In genomic region chr1:155006539-155007486, GRCm38 (mm10) we compare ENCODE assay signal across 9 mouse cellular contexts.
DNase-seq lines count a peak whose midpoint lies in the region; ATAC-seq and TF ChIP-seq lines count a peak whose summit lies in the region.
"Had no signal": no experiment of that assay in that cellular context is flagged by ENCODE, and none has a peak within 500 bp of the region (broad histone marks: within the 10 kb centered on the region; RNA-seq: fewer than 3 reads in every experiment).

No protein-coding gene starts in this region.

- no peaks in the 10 kb centered on the region for H3K27me3 ChIP-seq in ES-Bruce4 (ENCODE audit: control insufficient read depth, insufficient read depth, low read length, poor library complexity, severe bottlenecking)
- no peaks in the 10 kb centered on the region for H3K27me3 ChIP-seq in forebrain, embryonic 14.5 days (replicated peaks; ENCODE audit: control insufficient read depth, insufficient read depth, low read length)
- H3K27me3 ChIP-seq in lung, embryonic 14.5 days (ENCODE audit: insufficient read depth, low read length): no peaks in the 10 kb centered on the region
- no peaks in the 10 kb centered on the region for H3K27me3 ChIP-seq in thymus, adult 2 months (ENCODE audit: control insufficient read depth, insufficient read depth, low read length)

- TF ChIP-seq POLR2A in ES-Bruce4 (IDR thresholded peaks at IDR 0.05; ENCODE audit: insufficient read depth, low read length): no peak
- no peak for TF ChIP-seq POLR2A in thymus, adult 2 months (IDR thresholded peaks at IDR 0.05; ENCODE audit: control insufficient read depth, extremely low read depth, insufficient read depth, low read length, poor library complexity)

- peak; percentile 90 for DNase-seq in forebrain, embryonic 14.5 days (ENCODE audit: low spot score)
- DNase-seq in heart, postnatal 4 days: peak; percentile 92
- peak; percentile 89 to 93 for DNase-seq in layer of hippocampus, adult 2 months (ENCODE audit: low spot score in 2 of 2)
- peak; percentile 94 for DNase-seq in lung, embryonic 14.5 days
- DNase-seq in ovary, adult 18-20 months (ENCODE audit: low spot score): peak; percentile 55
- DNase-seq in thymus, adult 2 months: peak; percentile 83

- TF ChIP-seq CTCF in ES-Bruce4 (IDR thresholded peaks at IDR 0.05; ENCODE audit: low read depth, low read length): peak; percentile 99
- peak; percentile 100; the same call in 1 of the 2 replicates for TF ChIP-seq CTCF in layer of hippocampus, adult 2 months (conservative IDR thresholded peaks at IDR 0.05)
- TF ChIP-seq CTCF in lung, embryonic 14.5 days (IDR thresholded peaks at IDR 0.05; ENCODE audit: low read depth): peak; percentile 100
- peak; percentile 100 for TF ChIP-seq CTCF in thymus, adult 2 months (IDR thresholded peaks at IDR 0.05; ENCODE audit: borderline replicate concordance, control insufficient read depth, extremely low read depth, insufficient read depth, low read length, poor library complexity)

- no peaks in the 10 kb centered on the region for H3K9me3 ChIP-seq in ES-Bruce4 (replicated peaks; ENCODE audit: control insufficient read depth, insufficient read depth, low read length, poor library complexity, severe bottlenecking)
- no peaks in the 10 kb centered on the region for H3K9me3 ChIP-seq in forebrain, embryonic 14.5 days (replicated peaks; ENCODE audit: control insufficient read depth, low read length)
- no peaks in the 10 kb centered on the region for H3K9me3 ChIP-seq in lung, embryonic 14.5 days (ENCODE audit: low read depth, low read length)

- H3K4me1 ChIP-seq in ES-Bruce4 (ENCODE audit: control insufficient read depth, insufficient read depth, low read length): no peaks in the 10 kb centered on the region
- no peaks in the 10 kb centered on the region for H3K4me1 ChIP-seq in forebrain, embryonic 14.5 days (ENCODE audit: control insufficient read depth, insufficient read depth, low read length)
- no peaks in the 10 kb centered on the region for H3K4me1 ChIP-seq in lung, embryonic 14.5 days (ENCODE audit: insufficient read depth)
- no peaks in the 10 kb centered on the region for H3K4me1 ChIP-seq in thymus, adult 2 months (replicated peaks; ENCODE audit: control insufficient read depth, insufficient read depth, low read length)

- no peak overlapping the region for H3K9ac ChIP-seq in ES-Bruce4 (ENCODE audit: low read depth, poor library complexity, severe bottlenecking)
- H3K9ac ChIP-seq in forebrain, embryonic 14.5 days (ENCODE audit: low read length): no peak overlapping the region
- no peak overlapping the region for H3K9ac ChIP-seq in lung, embryonic 14.5 days

- no peak overlapping the region for H3K4me3 ChIP-seq in ES-Bruce4 (ENCODE audit: low read depth, low read length)
- no peak overlapping the region for H3K4me3 ChIP-seq in forebrain, embryonic 14.5 days (ENCODE audit: low read depth, low read length)
- H3K4me3 ChIP-seq in layer of hippocampus, adult 2 months: no peak overlapping the region
- H3K4me3 ChIP-seq in lung, embryonic 14.5 days (ENCODE audit: low read depth, low read length): no peak overlapping the region
- H3K4me3 ChIP-seq in thymus, adult 2 months (ENCODE audit: control insufficient read depth, insufficient read depth, low read length): no peak overlapping the region

- ATAC-seq in cerebellum, adult (ENCODE audit: insufficient number of reproducible peaks, low FRiP score, low TSS enrichment): peak; percentile 77
- ATAC-seq in forebrain, embryonic 14.5 days: peak; percentile 88
- peak; percentile 82 for ATAC-seq in lung, embryonic 14.5 days (ENCODE audit: insufficient read depth)

- 17% methylated on average over 16 of the region's 16 CpGs for WGBS in forebrain, embryonic 14.5 days
- WGBS in lung, embryonic 14.5 days: 19% methylated on average over 16 of the region's 16 CpGs
- WGBS in thymus, adult 2 months: 20% methylated on average over 16 of the region's 16 CpGs

- H3K36me3 ChIP-seq in ES-Bruce4 (ENCODE audit: control insufficient read depth, insufficient read depth, low read length, poor library complexity, severe bottlenecking): no peaks in the 10 kb centered on the region
- no peaks in the 10 kb centered on the region for H3K36me3 ChIP-seq in forebrain, embryonic 14.5 days (ENCODE audit: control insufficient read depth, insufficient read depth, low read length)
- H3K36me3 ChIP-seq in lung, embryonic 14.5 days (ENCODE audit: insufficient read depth): no peaks in the 10 kb centered on the region
- no peaks in the 10 kb centered on the region for H3K36me3 ChIP-seq in thymus, adult 2 months (ENCODE audit: control insufficient read depth, insufficient read depth, low read length)

- 0 out of 2 replicates have a peak, but pooled peaks have one; percentile 13 for TF ChIP-seq EP300 in ES-Bruce4 (IDR thresholded peaks at IDR 0.05; ENCODE audit: insufficient read depth, low read depth, low read length)

- H3K4me2 ChIP-seq in forebrain, embryonic 14.5 days (ENCODE audit: low read length): no peak overlapping the region
- H3K4me2 ChIP-seq in lung, embryonic 14.5 days: no peak overlapping the region

- H3K27ac ChIP-seq in ES-Bruce4 (ENCODE audit: insufficient read depth, low read length): no peak overlapping the region
- H3K27ac ChIP-seq in forebrain, embryonic 14.5 days (ENCODE audit: low read depth, low read length): no peak overlapping the region
- peak overlapping the region; percentile 28 for H3K27ac ChIP-seq in layer of hippocampus, adult 2 months
- no peak overlapping the region for H3K27ac ChIP-seq in lung, embryonic 14.5 days (ENCODE audit: low read depth)
- H3K27ac ChIP-seq in thymus, adult 2 months (ENCODE audit: control insufficient read depth, insufficient read depth, low read length): no peak overlapping the region
- H3K27ac ChIP-seq: macrophage had no signal
